Mouse (Mus musculus): Measurements from ENCODE around the gene Phtf1.

DNA sequence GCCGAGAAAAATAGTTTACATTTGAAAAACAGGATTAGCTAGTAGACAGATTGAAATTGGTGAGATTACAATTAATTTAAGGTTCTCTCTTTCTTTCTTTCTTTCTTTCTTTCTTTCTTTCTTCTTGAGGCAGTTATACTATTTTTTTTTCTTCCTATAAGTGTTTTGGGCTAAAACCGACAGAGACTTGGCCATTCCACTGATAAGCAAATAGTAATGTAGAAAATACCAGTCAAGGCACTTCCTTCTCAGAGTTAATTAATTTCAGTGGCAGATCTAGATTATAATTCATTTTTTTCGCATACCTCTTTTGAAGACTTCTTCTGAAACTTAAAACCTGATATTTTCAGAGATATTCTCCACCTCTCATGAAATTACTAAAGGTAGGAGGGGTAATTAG is 42.6 kb upstream of the Phtf1 start:
- TF ChIP-seq POLR2A (IDR thresholded peaks at IDR 0.05; ENCODE audit: borderline replicate concordance, insufficient read depth, low read length), result no peak
- no peak for TF ChIP-seq CTCF (IDR thresholded peaks at IDR 0.05; ENCODE audit: borderline replicate concordance, insufficient read depth, low read depth, low read length)

Data from cerebellum, adult 2 months (tissue).